Mouse (Mus musculus) embryonic facial prominence, embryonic 10.5 days (tissue): ENCODE measurements around the gene Plcz1. TPM values are rescaled to one million over a fixed set of nuclear protein-coding genes. Genes with fewer than 3 reads are reported as not detected.

Experiments used
- polyA plus RNA-seq: library from polyadenylated mRNA; unstranded; fragments of >200 nt; fragmentation: Nextera tagmentation; extraction: Ambion mirVana; gene quantifications from 2 replicates; pipeline ENCODE4 v1.2.1, GENCODE M21; 2016

Plcz1 gene
- polyA plus RNA-seq, 1 experiment from 2014 or later = not detected

Other genes with a start within 250 kb of the Plcz1 start
- not detected in 2 replicates for gene Capza3, start 205 bp downstream of the Plcz1 start, polyA plus RNA-seq